Mouse (Mus musculus) forebrain, embryonic 11.5 days (tissue): ENCODE data around the gene Tyw5. TPM values are rescaled to one million over a fixed set of nuclear protein-coding genes. Genes with fewer than 3 reads are reported as not detected.
A peak's percentile ranks its signal among the peaks of the same experiment; 100 is the strongest.

ENCODE experiments used
- ATAC-seq: fragments of 200-750 bp; cut with Nextera tagmentation; replicated peaks from 2 replicates; pipeline ENCODE4 v1.8.0; 2017; ENCODE audit warnings: moderate TSS enrichment; ENCODE audit not compliant: low FRiP score
- DNase-seq: peaks from one replicate; pipeline ENCODE4 v3.0.0-alpha.2; 2017; ENCODE audit warnings: low spot score
- H3K27ac ChIP-seq: fragments of 300-500 bp; sonication (generic); 2 replicates; pipeline ENCODE4 v1.5.1; 2014; ENCODE audit warnings: low read depth, low read length
- H3K27me3 ChIP-seq: fragments of 300-500 bp; sonication (generic); 2 replicates; pipeline ENCODE4 v1.6.1; 2014; ENCODE audit warnings: mild to moderate bottlenecking, low read length, mixed read lengths; ENCODE audit not compliant: control insufficient read depth, insufficient read depth
- H3K36me3 ChIP-seq: fragments of 300-500 bp; sonication (generic); 2 replicates; pipeline ENCODE4 v1.6.1; 2014; ENCODE audit warnings: mild to moderate bottlenecking, low read length, moderate library complexity, mixed read lengths; ENCODE audit not compliant: control insufficient read depth, insufficient read depth
- H3K4me1 ChIP-seq: fragments of 300-500 bp; sonication (generic); replicated peaks from 2 replicates; pipeline ENCODE4 v1.6.1; 2014; ENCODE audit warnings: low read length, mixed read lengths; ENCODE audit not compliant: control insufficient read depth, insufficient read depth
- H3K4me2 ChIP-seq: fragments of 300-500 bp; sonication (generic); 2 replicates; pipeline ENCODE4 v1.6.1; 2014; ENCODE audit warnings: low read depth, mild to moderate bottlenecking, low read length, moderate library complexity, mixed read lengths; ENCODE audit not compliant: severe bottlenecking
- H3K4me3 ChIP-seq: fragments of 300-500 bp; sonication (generic); 2 replicates; pipeline ENCODE4 v1.5.1; 2014; ENCODE audit warnings: low read depth, low read length
- H3K9ac ChIP-seq: fragments of 300-500 bp; sonication (generic); 2 replicates; pipeline ENCODE4 v1.6.1; 2014; ENCODE audit warnings: low read length
- H3K9me3 ChIP-seq: fragments of 300-500 bp; sonication (generic); 2 replicates; pipeline ENCODE4 v1.6.1; 2016; ENCODE audit warnings: low read length, mixed read lengths; ENCODE audit not compliant: control insufficient read depth
- WGBS: fragments of 180-500 bp; shearing (Covaris S2); extraction: QIAGEN DNeasy Blood & Tissue Kit; methylation state at CpG from one replicate; pipeline ENCODE4 v1.1.7; 2014; 5-methylcytosine and 5-hydroxymethylcytosine counted together
- polyA plus RNA-seq: library from polyadenylated mRNA; unstranded; fragments of >200 nt; fragmentation: Nextera tagmentation; extraction: Ambion mirVana; gene quantifications from 2 replicates; pipeline ENCODE4 v1.2.1, GENCODE M21; 2014

Gene Tyw5
- polyA plus RNA-seq: 26.9 and 31.5 TPM in 2 replicates

DNA sequence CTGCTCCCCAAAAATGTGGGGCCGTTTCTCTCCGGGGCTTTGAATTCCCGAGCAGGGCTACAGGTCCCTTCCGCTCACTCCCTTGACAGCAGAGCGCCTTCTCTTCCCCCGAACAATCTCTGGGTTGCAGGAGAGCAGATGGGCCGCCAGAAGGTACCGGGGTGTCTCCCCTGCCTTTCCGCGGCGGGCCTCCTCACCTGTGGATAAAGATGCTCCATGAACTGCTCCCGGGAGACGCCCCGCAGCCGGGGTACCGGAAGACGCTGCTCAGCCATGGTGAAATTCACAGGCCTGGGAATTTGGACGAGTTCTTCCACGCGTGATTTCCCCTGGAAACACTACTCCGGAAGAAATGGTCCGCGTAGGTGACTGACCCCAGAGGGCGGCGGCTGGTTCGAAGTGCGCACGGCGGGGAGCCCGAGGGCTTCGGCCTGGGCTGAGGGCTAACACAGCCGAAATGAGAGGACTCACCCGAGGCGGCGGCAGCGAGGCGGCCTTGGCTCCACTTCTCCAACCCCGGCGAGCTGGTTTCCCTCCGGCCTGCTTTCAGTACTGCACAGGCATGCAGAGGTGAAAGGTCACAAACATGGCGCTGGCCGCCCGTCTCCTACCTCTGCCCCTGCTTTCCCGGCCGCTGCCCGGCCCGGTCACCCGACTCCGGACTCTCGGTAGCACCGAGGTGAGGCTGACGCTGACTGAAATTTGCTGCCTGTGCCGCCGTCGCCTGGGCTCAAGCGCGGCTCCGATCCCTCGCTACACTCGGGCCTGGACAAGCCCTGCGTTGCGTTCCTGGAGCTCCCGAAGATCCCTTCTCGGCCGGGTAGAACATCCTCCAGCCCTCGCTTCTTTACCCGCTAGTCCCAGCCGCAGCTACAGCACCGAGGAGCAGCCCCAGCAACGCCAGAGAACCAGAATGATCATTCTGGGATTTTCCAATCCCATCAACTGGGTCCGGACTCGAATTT lies at the start of gene Tyw5, which contains the start of gene Maip1:
TSS of gene Tyw5 (minus strand) at position 915 of the 965 bp plus-strand sequence.
TSS of gene Maip1 (plus strand) at position 142 of the 965 bp plus-strand sequence.
- peak within 1 kb of the TSS; percentile 75 for H3K4me2 ChIP-seq
- H3K27me3 ChIP-seq: no peaks in the 10 kb centered on the region
- H3K4me3 ChIP-seq: peak within 1 kb of the TSS; percentile 70
- ATAC-seq: peak; percentile 92
- peak; percentile 89 for DNase-seq
- no peaks in the 10 kb centered on the region for H3K9me3 ChIP-seq
- peak within 1 kb of the TSS; percentile 84 for H3K27ac ChIP-seq
- no peaks in the 10 kb centered on the region for H3K36me3 ChIP-seq
- WGBS: under 1% methylated on average over 72 of the region's 72 CpGs
- H3K4me1 ChIP-seq: no peaks in the 10 kb centered on the region; the same call in 1 of the 2 replicates
- H3K9ac ChIP-seq: peak within 1 kb of the TSS; percentile 90

- no peak for DNase-seq
- H3K27ac ChIP-seq: no peak overlapping the region
- no peak overlapping the region for H3K4me3 ChIP-seq
- no peak for ATAC-seq
- no peaks in the 10 kb centered on the region for H3K36me3 ChIP-seq
- H3K9me3 ChIP-seq: no peaks in the 10 kb centered on the region
- H3K4me2 ChIP-seq: no peak overlapping the region
- no peaks in the 10 kb centered on the region for H3K27me3 ChIP-seq
- H3K4me1 ChIP-seq: no peaks in the 10 kb centered on the region
- H3K9ac ChIP-seq: no peak overlapping the region
- WGBS: 96% methylated on average over 1 of the region's 1 CpGs
These were observed 43.3 kb upstream of the Tyw5 start for GRCm38 (mm10) chr1:57450241-57450640.

- 75% methylated on average over 10 of the region's 10 CpGs for WGBS
- no peak overlapping the region for H3K27ac ChIP-seq
- H3K4me2 ChIP-seq: no peak overlapping the region
- ATAC-seq (no peak), DNase-seq (no peak)
- H3K4me3 ChIP-seq: no peak overlapping the region
- no peaks in the 10 kb centered on the region for H3K27me3 ChIP-seq
- H3K9ac ChIP-seq: no peak overlapping the region
- no peaks in the 10 kb centered on the region for H3K4me1 ChIP-seq
- H3K9me3 ChIP-seq: no peaks in the 10 kb centered on the region
- H3K36me3 ChIP-seq: no peaks in the 10 kb centered on the region
These were observed 38.8 kb upstream of the Tyw5 start for GRCm38 (mm10) chr1:57445679-57446078.

DNA sequence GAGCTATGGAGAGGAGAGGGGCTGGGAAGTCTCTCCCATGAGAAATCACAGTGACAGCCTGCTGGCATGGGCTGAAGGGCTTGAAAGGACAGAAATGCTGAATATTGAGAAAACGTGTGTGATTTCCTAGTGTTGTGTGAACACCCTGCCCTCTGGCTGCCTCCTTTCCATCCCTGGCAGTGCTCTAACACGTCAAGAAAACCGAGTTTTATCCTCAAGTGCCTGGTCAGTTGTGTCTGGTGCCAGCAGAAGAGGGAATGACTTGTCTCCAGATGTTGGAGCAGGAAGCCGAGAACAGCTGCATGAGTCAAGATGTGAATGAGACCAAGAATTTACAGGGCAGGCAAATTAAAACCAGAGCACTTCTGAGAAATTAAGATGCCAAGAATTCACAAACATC lies 33.9 kb upstream of the Tyw5 start:
- no peak overlapping the region for H3K27ac ChIP-seq
- H3K4me2 ChIP-seq: no peak overlapping the region
- no peak overlapping the region for H3K4me3 ChIP-seq
- no peaks in the 10 kb centered on the region for H3K27me3 ChIP-seq
- no peak for ATAC-seq
- no peak overlapping the region for H3K9ac ChIP-seq
- 66% methylated on average over 4 of the region's 4 CpGs for WGBS
- 0 out of 2 replicates have a peak, but pooled peaks cover 4% of the 10 kb centered on the region for H3K4me1 ChIP-seq
- no peaks in the 10 kb centered on the region for H3K9me3 ChIP-seq
- no peak for DNase-seq
- H3K36me3 ChIP-seq: no peaks in the 10 kb centered on the region

GRCm38 (mm10) chr1:57439026-57439425 lies 32.1 kb upstream of the Tyw5 start:
- 84% methylated on average over 6 of the region's 6 CpGs for WGBS
- Histone ChIP-seq H3K27ac (no peak overlapping the region), H3K27me3 (no peaks in the 10 kb centered on the region), H3K4me3 (no peak overlapping the region), H3K4me1 (0 out of 2 replicates have a peak, but pooled peaks cover 4% of the 10 kb centered on the region), H3K36me3 (no peaks in the 10 kb centered on the region), H3K9ac (no peak overlapping the region), H3K9me3 (no peaks in the 10 kb centered on the region), H3K4me2 (no peak overlapping the region)
- ATAC-seq: no peak
- DNase-seq: no peak

GRCm38 (mm10) chr1:57436954-57437353 lies 30.1 kb upstream of the Tyw5 start:
- Histone ChIP-seq H3K9ac (no peak overlapping the region), H3K9me3 (no peaks in the 10 kb centered on the region), H3K4me2 (no peak overlapping the region), H3K36me3 (no peaks in the 10 kb centered on the region), H3K27ac (0 out of 2 replicates have a peak overlapping the region, but pooled peaks have one; percentile 18), H3K27me3 (no peaks in the 10 kb centered on the region), H3K4me1 (0 out of 2 replicates have a peak, but pooled peaks cover 4% of the 10 kb centered on the region), H3K4me3 (no peak overlapping the region)
- ATAC-seq (no peak), DNase-seq (no peak)
- 45% methylated on average over 9 of the region's 9 CpGs for WGBS

DNA sequence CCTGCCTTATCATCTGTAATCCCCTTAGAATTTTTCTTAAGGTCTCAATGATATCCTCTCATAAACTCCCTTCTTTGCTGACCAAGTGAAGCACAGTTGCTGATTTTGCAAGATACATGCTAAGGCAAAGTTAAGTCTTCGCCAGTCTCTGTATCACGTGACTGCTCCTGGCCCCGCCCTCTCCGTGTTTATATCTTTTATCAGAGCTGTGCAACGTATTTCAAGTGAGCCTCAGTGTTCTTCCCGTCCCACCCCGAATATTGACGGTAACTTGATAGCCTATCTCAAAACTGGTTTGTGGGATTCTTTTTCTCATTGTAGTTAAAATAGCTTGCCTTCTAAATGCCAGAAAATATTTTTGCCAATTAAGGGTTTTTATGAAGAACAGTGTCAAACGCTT lies 29.5 kb upstream of the Tyw5 start:
- no peak overlapping the region for H3K27ac ChIP-seq
- 0 out of 2 replicates have a peak, but pooled peaks cover 4% of the 10 kb centered on the region for H3K4me1 ChIP-seq
- ATAC-seq: no peak
- 78% methylated on average over 9 of the region's 9 CpGs for WGBS
- DNase-seq: no peak
- H3K36me3 ChIP-seq: no peaks in the 10 kb centered on the region
- H3K9me3 ChIP-seq: no peaks in the 10 kb centered on the region
- no peak overlapping the region for H3K4me3 ChIP-seq
- no peak overlapping the region for H3K9ac ChIP-seq
- no peak overlapping the region for H3K4me2 ChIP-seq
- no peaks in the 10 kb centered on the region for H3K27me3 ChIP-seq

GRCm38 (mm10) chr1:57433141-57433540 lies 26.2 kb upstream of the Tyw5 start:
- ATAC-seq: no peak
- H3K4me3 ChIP-seq: no peak overlapping the region
- 92% methylated on average over 7 of the region's 7 CpGs for WGBS

More at GRCm38 (mm10) chr1:57433141-57433540, 26.2 kb upstream of the Tyw5 start:
- H3K4me1 ChIP-seq: peaks cover 9% of the 10 kb centered on the region; the same call in 1 of the 2 replicates
- no peaks in the 10 kb centered on the region for H3K36me3 ChIP-seq
- H3K27ac ChIP-seq: no peak overlapping the region
- no peak for DNase-seq
- H3K9me3 ChIP-seq: no peaks in the 10 kb centered on the region
- no peak overlapping the region for H3K9ac ChIP-seq
- H3K4me2 ChIP-seq: no peak overlapping the region
- no peaks in the 10 kb centered on the region for H3K27me3 ChIP-seq
